Mouse (Mus musculus): ENCODE measurements at regions not wholly inside any gene's neighbourhood (a gene's known extent, or its start where the extent isn't known, plus 50 kb on each side); places are given as distances from the start of the nearest gene placed in this dataset.

DNA sequence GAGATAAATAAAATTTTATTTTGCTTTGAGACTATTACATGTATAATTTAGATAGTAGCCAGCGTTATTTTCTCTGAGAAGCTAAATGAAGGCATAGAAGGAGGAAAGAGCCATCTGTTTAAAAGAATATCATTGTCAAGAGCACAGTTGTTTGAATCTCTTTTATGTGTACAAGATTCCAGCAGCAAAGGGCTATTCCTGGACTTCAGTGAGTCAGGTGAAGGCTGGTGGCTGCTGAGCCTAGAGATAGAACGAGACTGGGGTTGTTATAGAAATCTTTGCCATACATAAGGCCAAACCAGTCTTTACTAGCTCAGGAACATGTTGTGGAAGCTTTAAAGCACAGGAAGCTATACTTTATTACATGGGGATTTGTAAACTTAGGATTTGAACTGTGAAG lies 261.6 kb downstream of the Adcyap1 start:
- peak in 1 of 2 experiments; percentile 18 for DNase-seq (ENCODE audit: low spot score in 2 of 2)

DNA sequence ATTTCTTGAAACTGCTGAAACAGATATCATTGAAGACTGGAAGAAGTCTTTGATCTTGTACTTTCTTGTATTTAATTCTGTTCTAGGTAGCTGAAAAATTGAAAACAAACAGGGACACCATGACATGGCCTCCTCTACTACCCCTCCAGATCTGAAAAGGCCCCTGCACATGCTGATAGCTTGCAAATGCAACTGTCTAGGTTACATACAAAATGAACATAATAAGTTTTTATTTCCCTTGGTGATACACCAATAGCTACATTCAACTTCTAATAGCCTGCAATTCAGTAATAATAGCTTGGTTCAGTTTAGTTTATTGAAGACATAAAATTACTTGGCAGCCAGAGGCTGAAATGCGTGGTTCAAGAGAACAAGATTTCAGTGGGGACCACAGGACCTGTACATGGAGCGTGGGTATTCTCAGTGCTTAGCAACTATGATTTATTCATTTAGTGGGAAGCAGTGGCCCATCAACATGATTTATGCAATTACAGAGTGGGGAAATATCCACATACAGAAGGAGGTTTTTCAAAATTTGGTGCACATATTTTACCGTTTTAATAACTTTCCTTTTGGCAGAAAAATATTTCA lies 264.9 kb downstream of the Adcyap1 start:
- no peak for DNase-seq (ENCODE audit: low spot score in 2 of 2)

DNA sequence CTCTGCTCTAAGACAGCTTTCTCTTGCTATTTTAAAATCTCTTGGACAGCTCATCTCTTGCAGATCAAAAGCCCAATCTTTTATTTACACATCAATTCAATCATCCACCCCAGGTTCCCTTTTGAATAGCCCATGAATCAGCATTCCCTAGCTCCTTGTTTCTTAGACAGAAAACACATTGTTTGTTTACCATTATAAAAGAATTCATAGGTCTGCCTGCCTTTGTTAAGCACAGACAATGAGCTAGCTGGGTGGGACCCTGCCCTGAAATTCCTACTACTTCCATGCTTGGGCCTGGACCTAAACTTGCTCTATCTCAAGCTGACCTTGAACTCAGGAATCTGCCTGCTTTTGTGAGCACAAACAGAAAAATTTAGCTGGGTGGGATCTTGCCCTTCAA lies 283.6 kb downstream of the Adcyap1 start:
- DNase-seq (ENCODE audit: low spot score in 2 of 2), result no peak

- no peak for DNase-seq (ENCODE audit: low spot score in 2 of 2)
Measured at GRCm38 (mm10) chr17:93484540-93484939, 285.7 kb downstream of the Adcyap1 start.

GRCm38 (mm10) chr17:93486442-93486841 lies 287.6 kb downstream of the Adcyap1 start:
- DNase-seq (ENCODE audit: low spot score in 2 of 2), result no peak

GRCm38 (mm10) chr17:93489988-93490732 lies 291.3 kb downstream of the Adcyap1 start:
- DNase-seq (ENCODE audit: low spot score in 2 of 2), result no peak

GRCm38 (mm10) chr17:93508882-93509594 lies 310.2 kb downstream of the Adcyap1 start:
- DNase-seq (ENCODE audit: low spot score in 2 of 2), result no peak

- DNase-seq (ENCODE audit: low spot score in 2 of 2), result no peak
Measured at GRCm38 (mm10) chr17:93523406-93523805, 324.6 kb downstream of the Adcyap1 start.

DNA sequence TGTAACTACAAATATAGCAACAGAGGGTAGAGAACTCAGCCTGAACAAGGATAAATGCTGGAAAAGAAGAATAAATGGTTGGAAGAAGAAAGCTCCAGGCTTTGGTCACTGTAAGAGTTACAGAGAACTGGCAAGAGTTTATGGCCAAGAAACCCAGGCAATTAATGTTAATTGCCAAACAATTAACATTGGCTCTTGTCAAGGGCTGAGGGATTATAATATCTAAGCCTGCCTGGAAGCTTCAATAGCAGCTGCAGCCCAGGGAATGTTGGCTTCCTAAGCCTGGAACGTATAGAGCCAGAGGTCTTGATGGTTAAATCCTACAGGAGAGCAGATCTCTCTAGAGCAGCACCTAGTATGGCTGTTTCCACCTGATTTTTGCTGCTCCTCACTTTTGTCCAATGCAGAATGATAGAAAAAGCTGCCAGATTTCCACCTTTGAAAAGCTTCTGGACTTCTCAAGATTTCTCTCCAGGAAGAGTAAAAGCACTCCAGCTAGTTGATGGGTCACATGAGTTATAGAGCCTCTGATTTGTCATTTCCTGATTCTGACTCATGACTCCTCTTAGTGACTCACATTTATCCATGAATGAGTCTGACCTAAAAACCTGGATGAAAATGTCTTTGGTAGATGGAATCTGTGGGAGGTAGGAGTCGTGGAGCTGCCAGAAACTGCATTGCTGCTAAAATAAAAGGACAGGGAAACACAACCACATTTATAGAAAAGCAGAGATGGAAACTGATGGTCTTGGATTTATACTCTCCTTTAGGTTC lies 327.2 kb downstream of the Adcyap1 start:
- no peak for DNase-seq (ENCODE audit: low spot score in 2 of 2)

DNA sequence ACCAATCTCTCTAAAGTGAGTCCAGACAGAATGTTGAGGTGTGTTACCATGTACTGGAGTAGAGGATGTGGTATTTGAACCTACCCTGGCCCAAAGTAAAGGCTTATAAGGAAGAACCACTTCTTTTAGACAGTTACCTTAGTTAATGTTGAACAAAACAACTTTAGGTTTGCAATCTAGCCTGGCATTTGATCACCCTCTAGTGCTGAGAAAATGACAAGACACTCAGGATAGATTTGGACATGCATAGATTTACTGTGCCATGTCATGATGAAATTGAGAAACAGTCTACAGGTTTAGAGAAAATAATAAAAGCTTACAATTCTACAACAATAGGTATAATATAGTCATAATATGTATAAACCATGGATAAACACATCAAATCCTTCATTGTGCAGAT lies 333.7 kb downstream of the Adcyap1 start:
- no peak for DNase-seq (ENCODE audit: low spot score in 2 of 2)

DNA sequence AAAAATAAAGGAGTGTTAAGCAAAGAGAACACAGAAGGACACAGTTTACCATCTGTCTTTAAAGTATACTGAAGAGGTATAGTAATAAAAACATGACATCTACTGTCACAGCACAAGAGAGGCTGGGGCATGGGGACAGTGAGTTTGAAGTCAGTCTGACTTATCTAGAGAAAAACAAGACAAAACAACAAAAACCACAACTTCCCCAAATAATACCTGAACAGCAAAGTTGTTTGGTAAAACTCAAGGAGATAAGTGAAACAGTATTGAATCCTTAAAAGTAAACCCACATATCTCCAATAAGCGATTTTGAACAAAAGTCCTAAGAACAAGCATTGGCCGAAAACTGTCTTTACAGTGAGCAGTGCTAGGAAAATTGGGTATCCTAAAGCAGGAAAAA lies 336.1 kb downstream of the Adcyap1 start:
- no peak for DNase-seq (ENCODE audit: low spot score in 2 of 2)

DNA sequence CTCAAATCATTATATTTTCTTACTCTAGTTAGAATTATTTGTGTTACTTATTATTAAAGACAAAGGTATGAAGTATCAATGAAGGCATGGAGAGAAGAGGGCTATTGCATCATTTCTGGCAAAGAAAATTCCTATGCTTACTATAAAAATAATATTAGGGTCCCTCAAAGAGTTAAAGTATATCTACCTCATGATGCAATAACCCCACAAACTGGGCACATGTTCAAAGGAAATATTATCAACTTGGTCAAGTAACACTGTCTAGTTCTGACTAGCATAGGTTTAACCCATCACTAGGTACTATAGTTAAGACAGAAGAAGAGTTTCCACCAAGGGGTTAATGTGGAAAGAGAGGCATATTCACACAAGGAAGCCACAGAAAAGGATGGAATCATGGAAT lies 336.9 kb downstream of the Adcyap1 start:
- DNase-seq (ENCODE audit: low spot score in 2 of 2), result no peak

DNA sequence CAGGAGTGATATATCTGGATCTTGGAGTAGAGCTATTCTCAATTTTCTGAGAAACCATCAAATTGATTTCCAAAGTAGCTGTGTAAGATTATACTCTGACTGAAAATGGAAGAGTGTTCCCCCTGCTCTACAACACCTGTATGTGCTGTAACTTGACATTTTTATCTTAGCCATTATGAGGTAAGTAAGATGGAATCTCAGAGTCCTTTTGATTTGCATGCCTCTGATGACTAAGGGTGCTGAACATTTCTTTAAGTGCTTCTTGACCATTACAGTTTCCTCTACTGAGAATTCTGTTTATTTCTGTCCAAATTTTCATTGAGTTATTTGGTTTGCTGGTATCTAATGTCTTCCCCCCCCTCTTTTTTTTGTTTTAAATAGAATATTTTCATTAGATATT lies 343.0 kb downstream of the Adcyap1 start:
- DNase-seq (ENCODE audit: low spot score in 2 of 2), result no peak

GRCm38 (mm10) chr17:93550339-93550738 lies 351.5 kb downstream of the Adcyap1 start:
- no peak for DNase-seq (ENCODE audit: low spot score in 2 of 2)

DNA sequence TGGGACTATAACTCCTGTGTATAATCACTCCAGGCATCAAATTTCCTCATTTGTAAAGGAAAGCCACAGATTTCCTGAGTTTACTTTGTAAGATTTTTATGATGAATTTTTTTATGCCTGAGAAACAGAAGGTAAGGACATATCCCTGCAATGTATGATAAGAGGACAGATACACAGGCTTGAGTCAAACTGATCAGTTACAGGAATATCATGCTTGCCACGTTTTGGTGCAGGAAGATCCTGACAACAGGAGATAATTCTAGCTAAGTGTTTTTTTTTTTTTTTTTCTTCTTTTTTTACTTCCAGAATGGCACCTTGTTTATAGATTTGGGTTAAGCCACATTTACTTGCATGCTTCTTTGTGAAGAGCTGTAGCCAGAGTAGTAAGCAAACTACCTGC lies 357.1 kb downstream of the Adcyap1 start:
- DNase-seq (ENCODE audit: low spot score in 2 of 2), result no peak

DNA sequence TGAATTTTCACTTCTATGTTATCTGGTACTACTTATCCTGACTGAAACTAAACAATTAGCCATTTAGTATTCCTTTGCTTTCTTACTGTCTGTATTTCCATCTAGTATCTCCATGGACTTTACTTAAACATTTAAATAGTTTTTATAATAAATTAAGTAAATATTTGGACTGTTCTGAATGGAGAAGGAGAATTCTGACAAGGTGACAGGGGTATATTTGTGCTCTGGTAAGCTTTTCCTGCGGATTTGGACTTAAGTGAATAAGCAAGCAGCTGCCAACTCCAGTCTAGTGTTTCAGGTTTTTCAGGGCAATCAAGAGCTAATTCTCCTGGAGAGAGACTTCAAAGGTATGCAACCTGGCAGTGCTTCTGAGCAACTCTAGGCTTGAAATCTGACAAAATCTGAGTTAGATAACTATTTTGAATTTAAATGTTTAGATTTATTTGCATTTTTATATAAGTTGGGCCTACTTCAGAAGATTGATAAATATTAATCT lies 364.5 kb downstream of the Adcyap1 start:
- DNase-seq (ENCODE audit: low spot score in 2 of 2), result no peak

- DNase-seq (ENCODE audit: low spot score in 2 of 2), result no peak
Measured at GRCm38 (mm10) chr17:93579981-93580380, 381.2 kb downstream of the Adcyap1 start.

GRCm38 (mm10) chr17:93598181-93598685 lies 399.4 kb downstream of the Adcyap1 start:
- DNase-seq (ENCODE audit: low spot score in 2 of 2), result no peak

- DNase-seq (ENCODE audit: low spot score in 2 of 2), result no peak
Measured at GRCm38 (mm10) chr17:93600236-93600635, 401.4 kb downstream of the Adcyap1 start.

GRCm38 (mm10) chr17:93609261-93609660 lies 410.4 kb downstream of the Adcyap1 start:
- no peak for DNase-seq (ENCODE audit: low spot score in 2 of 2)

- no peak for DNase-seq (ENCODE audit: low spot score in 2 of 2)
Measured at GRCm38 (mm10) chr17:93609942-93610596, 411.3 kb downstream of the Adcyap1 start.

Data from left cerebral cortex, adult 8-10 months (tissue).